Mouse (Mus musculus): Measurements from ENCODE around the gene Myo5a. TPM values are rescaled to one million over a fixed set of nuclear protein-coding genes. Genes with fewer than 3 reads are reported as not detected.

Gene Myo5a
- polyA plus RNA-seq, 1 experiment, result 16.8 TPM

DNA sequence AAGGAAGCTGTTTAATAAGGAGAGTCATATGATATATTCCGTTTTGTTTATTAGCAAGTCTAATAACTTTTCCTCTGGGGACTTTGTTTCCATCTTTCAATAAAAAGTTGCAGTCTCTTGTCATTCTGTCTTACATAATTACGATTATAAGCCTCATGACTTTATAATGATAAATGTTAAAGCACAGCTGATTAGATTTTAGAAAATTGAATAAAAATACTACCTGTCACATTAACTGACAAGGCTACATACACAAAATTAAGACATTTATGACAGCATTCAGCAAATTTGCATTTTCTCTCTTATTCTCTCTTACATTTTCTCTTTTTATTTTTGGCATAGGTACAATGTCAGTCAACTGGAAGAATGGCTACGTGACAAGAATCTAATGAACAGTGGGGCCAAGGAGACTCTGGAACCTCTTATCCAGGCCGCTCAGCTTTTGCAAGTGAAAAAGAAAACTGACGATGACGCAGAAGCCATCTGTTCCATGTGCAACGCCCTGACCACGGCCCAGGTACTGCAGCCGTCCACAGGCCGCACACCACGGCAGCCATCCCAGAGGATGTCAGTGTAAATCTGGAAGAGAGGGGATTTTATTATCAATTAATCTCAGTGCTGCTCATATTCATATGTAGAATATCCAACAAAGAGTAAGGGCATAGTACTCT is 144.1 kb downstream of the Myo5a start:
- no peaks in the 10 kb centered on the region; the same call in 1 of the 2 replicates for H3K4me1 ChIP-seq (ENCODE audit: control insufficient read depth, insufficient read depth, low read length)
- 89% methylated on average over 11 of the region's 11 CpGs for WGBS
- TF ChIP-seq CTCF (IDR thresholded peaks at IDR 0.05; ENCODE audit: control insufficient read depth, insufficient read depth, low read length) (no peak), POLR2A (IDR thresholded peaks at IDR 0.05; ENCODE audit: borderline replicate concordance, control insufficient read depth, low read depth, low read length) (no peak)
- no peak overlapping the region for H3K27ac ChIP-seq (ENCODE audit: control insufficient read depth, insufficient read depth, low read depth, low read length, poor library complexity)
- H3K4me3 ChIP-seq (replicated peaks; ENCODE audit: control insufficient read depth, low read depth, low read length), result no peak overlapping the region

DNA sequence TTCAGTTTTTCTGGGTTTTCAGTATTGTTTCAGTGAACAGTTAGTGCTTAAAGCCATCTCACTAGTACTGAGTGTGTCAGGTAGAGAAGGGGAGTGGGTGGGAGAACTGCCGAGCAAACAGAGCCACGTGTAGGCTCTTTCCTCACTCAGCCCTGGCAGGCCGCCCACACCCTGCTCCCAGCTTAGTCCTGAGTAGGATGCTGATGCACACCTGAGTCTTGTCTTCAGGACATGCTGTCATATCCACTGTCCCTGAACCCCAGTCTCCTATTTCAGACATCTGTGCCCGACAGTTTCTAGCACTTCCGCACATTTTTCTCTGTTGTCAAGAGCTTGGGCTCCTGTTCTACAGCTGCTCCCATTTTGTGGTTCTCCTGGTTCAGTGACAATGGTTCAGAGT is 149.1 kb downstream of the Myo5a start:
- WGBS, result 81% methylated on average over 5 of the region's 5 CpGs
- Histone ChIP-seq H3K27ac (ENCODE audit: control insufficient read depth, insufficient read depth, low read depth, low read length, poor library complexity) (no peak overlapping the region), H3K4me1 (ENCODE audit: control insufficient read depth, insufficient read depth, low read length) (no peaks in the 10 kb centered on the region; the same call in 1 of the 2 replicates), H3K4me3 (replicated peaks; ENCODE audit: control insufficient read depth, low read depth, low read length) (no peak overlapping the region)
- no peak for TF ChIP-seq POLR2A (IDR thresholded peaks at IDR 0.05; ENCODE audit: borderline replicate concordance, control insufficient read depth, low read depth, low read length)
- TF ChIP-seq CTCF (IDR thresholded peaks at IDR 0.05; ENCODE audit: control insufficient read depth, insufficient read depth, low read length), result no peak

DNA sequence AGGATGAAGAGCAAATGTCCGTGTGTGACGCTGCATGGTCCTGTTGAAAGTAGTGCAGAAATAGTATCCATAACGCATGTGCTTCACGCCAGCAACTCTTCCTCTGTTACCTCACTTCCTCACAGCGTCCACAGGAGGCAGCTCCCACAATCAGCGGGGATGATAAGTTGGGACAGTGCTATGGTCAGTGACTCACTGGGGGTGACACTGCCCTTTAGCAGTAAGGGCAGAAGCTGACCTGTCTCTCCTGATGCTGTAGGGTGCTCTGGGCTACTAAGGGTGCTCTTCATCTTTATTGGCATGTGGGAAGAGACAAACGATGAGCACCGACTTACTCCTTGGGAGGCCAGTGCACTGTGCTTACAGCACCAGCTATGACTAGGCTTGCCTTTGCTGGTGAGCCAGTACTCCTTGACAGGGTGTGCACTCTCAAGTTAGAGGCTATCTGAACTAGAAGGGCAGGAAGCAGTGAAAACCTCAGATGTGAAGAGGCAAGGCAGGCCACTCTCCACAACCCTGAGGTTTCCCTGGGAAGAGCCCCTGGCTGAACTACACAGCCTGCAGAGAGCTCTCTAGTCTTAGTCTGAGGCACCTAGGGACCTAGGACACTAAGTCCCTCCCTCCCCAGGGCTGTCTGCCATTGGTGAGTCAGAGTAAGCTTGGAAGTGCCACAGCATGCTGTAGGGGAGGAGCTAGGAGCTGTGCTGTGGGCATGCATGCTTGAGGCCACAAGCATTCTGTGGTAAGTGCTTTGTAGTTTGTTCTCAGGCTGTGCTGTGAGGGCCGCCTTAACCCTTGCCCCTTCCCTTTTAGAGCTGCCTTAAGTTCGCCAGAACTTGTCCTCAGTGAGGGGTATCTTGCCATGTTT is 150.8 kb downstream of the Myo5a start:
- H3K27ac ChIP-seq (ENCODE audit: control insufficient read depth, insufficient read depth, low read depth, low read length, poor library complexity), result no peak overlapping the region
- TF ChIP-seq POLR2A (IDR thresholded peaks at IDR 0.05; ENCODE audit: borderline replicate concordance, control insufficient read depth, low read depth, low read length), result no peak
- no peak for TF ChIP-seq CTCF (IDR thresholded peaks at IDR 0.05; ENCODE audit: control insufficient read depth, insufficient read depth, low read length)
- H3K4me3 ChIP-seq (replicated peaks; ENCODE audit: control insufficient read depth, low read depth, low read length), result no peak overlapping the region
- WGBS, result 50% methylated on average over 10 of the region's 10 CpGs
- no peaks in the 10 kb centered on the region for H3K4me1 ChIP-seq (ENCODE audit: control insufficient read depth, insufficient read depth, low read length)

DNA sequence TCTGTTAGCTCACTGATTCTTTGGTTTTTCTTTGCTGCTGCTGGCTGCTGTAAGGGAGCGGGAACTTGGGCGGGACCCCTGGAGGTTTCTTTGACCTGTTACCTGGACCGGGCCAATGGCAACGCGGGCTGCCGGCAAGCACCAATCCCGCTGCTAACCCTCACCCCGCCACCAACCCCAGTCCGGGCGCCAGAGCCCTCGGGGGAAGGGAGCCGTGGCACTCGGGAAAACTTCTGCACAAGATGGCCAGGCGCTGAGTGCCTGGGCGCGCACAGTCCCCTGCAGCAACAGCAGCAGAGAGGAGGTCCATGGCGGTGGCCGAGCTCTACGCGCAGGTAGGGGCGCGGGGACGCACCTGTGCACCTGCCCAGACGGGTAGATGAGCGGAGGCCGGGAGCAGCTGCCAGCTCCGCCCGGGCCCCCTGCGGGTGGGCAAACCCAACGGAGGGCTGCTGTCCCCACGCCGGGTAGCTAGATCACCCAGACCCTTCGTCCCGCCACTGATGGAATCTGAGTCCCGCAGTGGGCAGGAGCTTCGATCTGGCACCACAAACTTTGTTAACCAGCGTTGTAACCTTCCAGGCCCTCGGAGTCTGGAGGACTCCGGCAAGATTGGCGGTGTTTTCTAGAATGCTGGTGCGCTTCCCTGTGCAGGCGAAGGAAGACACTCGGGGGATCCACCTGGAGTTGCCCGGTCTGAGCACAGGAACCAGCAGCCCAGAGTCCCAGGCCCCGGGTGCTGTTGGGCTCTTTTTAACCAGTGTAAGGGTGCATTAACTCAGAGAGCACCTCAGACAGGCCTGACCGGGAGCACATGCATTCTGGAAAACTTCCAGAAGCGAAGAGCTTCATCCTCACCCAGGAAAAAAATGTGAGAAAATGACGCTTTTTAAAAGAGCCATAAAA is 161.3 kb downstream of the Myo5a start, which contains the start of gene Myo5c:
Gene Myo5c, plus strand, starts transcription at position 180 of the 906 bp plus-strand sequence.
- Histone ChIP-seq H3K4me3 (replicated peaks; ENCODE audit: control insufficient read depth, low read depth, low read length) (no peak within 1 kb of the TSS), H3K4me1 (ENCODE audit: control insufficient read depth, insufficient read depth, low read length) (no peaks in the 10 kb centered on the region), H3K27ac (ENCODE audit: control insufficient read depth, insufficient read depth, low read depth, low read length, poor library complexity) (no peak within 1 kb of the TSS)
- TF ChIP-seq CTCF (IDR thresholded peaks at IDR 0.05; ENCODE audit: control insufficient read depth, insufficient read depth, low read length) (no peak), POLR2A (IDR thresholded peaks at IDR 0.05; ENCODE audit: borderline replicate concordance, control insufficient read depth, low read depth, low read length) (no peak)
- 7% methylated on average over 48 of the region's 48 CpGs for WGBS

DNA sequence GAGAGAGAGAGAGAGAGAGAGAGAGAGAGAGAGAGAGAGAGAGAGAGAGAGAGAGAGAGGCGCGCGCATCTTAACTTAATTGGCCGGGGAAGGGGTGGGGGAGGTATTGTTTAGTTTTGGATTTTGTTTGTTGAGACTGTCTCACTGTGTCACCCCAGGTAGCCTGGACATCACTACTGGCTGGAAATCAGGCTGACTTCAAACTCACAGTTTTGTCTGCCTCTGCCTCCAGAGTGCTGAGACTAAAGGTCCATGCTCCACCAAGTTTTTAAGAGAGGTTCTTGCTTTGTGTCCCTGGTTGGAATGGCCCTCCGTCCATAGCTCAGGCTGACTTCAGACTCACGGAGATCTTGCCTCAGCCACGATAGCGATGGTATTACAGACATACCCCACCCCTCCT is 162.0 kb downstream of the Myo5a start:
- 87% methylated on average over 8 of the region's 8 CpGs for WGBS
- TF ChIP-seq CTCF (IDR thresholded peaks at IDR 0.05; ENCODE audit: control insufficient read depth, insufficient read depth, low read length), result no peak
- TF ChIP-seq POLR2A (IDR thresholded peaks at IDR 0.05; ENCODE audit: borderline replicate concordance, control insufficient read depth, low read depth, low read length), result no peak
- Histone ChIP-seq H3K27ac (ENCODE audit: control insufficient read depth, insufficient read depth, low read depth, low read length, poor library complexity) (no peak overlapping the region), H3K4me3 (replicated peaks; ENCODE audit: control insufficient read depth, low read depth, low read length) (no peak overlapping the region), H3K4me1 (ENCODE audit: control insufficient read depth, insufficient read depth, low read length) (no peaks in the 10 kb centered on the region)

DNA sequence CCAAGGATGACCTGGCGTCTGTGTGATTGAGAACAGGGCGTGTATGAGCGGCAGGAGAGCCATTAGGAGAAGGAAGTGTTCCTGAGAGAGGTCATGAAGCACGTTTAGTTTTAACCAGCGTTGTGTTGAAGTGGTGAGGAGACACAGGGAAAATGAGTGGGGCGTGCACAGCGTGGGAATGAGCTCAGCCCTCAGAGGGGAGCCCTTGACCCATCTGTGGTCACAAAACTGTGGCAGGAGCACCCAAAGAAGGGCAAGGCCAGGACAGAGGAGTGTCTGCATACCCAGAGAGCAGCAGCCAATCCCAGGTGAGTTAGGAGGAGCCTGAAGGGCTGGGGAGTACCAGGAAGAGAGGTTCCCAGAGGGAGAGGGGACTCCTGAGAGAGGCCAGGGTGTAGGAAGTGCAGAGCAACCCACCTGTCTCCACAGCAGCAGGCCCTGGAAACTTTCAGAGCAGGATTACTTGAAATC is 163.5 kb downstream of the Myo5a start:
- 68% methylated on average over 7 of the region's 7 CpGs for WGBS
- TF ChIP-seq CTCF (IDR thresholded peaks at IDR 0.05; ENCODE audit: control insufficient read depth, insufficient read depth, low read length) (no peak), POLR2A (IDR thresholded peaks at IDR 0.05; ENCODE audit: borderline replicate concordance, control insufficient read depth, low read depth, low read length) (no peak)
- H3K4me3 ChIP-seq (replicated peaks; ENCODE audit: control insufficient read depth, low read depth, low read length), result no peak overlapping the region
- H3K27ac ChIP-seq (ENCODE audit: control insufficient read depth, insufficient read depth, low read depth, low read length, poor library complexity), result no peak overlapping the region
- no peaks in the 10 kb centered on the region for H3K4me1 ChIP-seq (ENCODE audit: control insufficient read depth, insufficient read depth, low read length)

DNA sequence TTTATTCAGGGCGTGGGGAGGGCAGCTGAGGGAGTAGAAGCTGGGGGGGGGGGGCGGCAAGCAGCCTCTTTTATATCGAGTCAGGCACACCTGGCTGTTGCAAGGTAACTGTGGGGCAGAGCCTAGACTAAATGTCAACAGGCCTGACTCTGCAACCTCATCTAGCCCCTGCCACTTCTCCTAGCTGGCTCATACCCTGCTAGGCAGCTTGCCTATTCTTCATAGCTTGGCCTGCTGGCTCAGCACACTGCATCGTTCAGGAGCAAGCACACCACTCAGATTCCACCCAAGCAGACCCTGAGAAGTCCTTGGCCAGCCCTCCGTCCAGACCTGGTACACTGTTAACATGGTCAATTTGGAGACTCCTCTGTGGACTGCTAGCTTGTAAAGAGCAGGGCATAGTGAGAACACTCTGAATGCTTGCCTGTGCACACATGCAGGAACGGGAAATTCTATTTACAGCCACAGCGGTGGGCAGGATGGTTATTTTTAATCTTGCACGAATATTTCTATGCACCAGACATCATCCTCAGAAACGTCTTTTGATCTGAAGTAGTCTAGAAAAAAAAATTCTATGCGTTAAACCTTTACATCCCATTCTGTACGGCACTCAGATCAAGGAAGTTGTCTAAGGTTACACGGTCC is 164.3 kb downstream of the Myo5a start:
- TF ChIP-seq POLR2A (IDR thresholded peaks at IDR 0.05; ENCODE audit: borderline replicate concordance, control insufficient read depth, low read depth, low read length), result no peak
- TF ChIP-seq CTCF (IDR thresholded peaks at IDR 0.05; ENCODE audit: control insufficient read depth, insufficient read depth, low read length), result no peak
- Histone ChIP-seq H3K4me1 (ENCODE audit: control insufficient read depth, insufficient read depth, low read length) (no peaks in the 10 kb centered on the region), H3K4me3 (replicated peaks; ENCODE audit: control insufficient read depth, low read depth, low read length) (no peak overlapping the region), H3K27ac (ENCODE audit: control insufficient read depth, insufficient read depth, low read depth, low read length, poor library complexity) (no peak overlapping the region)
- WGBS, result 50% methylated on average over 12 of the region's 12 CpGs

All from bone marrow, adult 2 months (tissue).